Comparison of ENCODE assay signal across 16 mouse cellular contexts in the genomic region with DNA sequence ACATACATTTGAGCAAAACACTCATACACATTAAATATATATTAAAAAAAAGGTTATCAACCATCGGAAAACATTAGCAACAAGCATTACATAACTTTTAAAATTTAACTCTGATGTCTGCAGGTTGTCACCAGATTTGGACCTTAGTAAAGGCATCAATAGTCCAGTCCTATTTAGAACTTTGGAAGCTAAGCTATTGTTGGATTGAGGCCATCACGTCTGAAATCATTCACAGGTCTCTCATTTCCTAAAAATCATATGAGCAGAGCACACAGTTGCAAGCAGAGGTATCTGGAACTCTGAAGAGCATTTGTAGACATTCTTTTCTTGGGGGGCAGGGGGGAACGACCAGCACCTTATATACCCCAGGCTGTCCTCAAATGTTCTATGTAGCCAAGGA. TPM values are rescaled to one million over a fixed set of nuclear protein-coding genes. Genes with fewer than 3 reads are reported as not detected.
DNase-seq lines count a peak whose midpoint lies in the region; ATAC-seq and TF ChIP-seq lines count a peak whose summit lies in the region.
"Had no signal": no experiment of that assay in that cellular context is flagged by ENCODE, and none has a peak within 500 bp of the region (broad histone marks: within the 10 kb centered on the region; RNA-seq: fewer than 3 reads in every experiment).

No protein-coding gene starts in this region.

- 82% methylated on average over 3 of the region's 3 CpGs for WGBS in liver, embryonic 11.5 days
- WGBS in liver, postnatal 0 days (ENCODE audit: insufficient replicate concordance): 72% methylated on average over 3 of the region's 3 CpGs

- H3K79me2 ChIP-seq in MEL (ENCODE audit: control insufficient read depth, insufficient read depth, low read length, poor library complexity): 0 out of 2 replicates have a peak, but pooled peaks cover 1% of the 10 kb centered on the region

- no peaks in the 10 kb centered on the region for H3K27me3 ChIP-seq in MEL (ENCODE audit: control insufficient read depth in 1 of 2, insufficient read depth in 2 of 2, low read length in 2 of 2)
- no peaks in the 10 kb centered on the region for H3K27me3 ChIP-seq in liver, embryonic 11.5 days (replicated peaks; ENCODE audit: control insufficient read depth, insufficient read depth, low read length)
- H3K27me3 ChIP-seq in liver, postnatal 0 days (ENCODE audit: insufficient read depth, low read length): no peaks in the 10 kb centered on the region
- H3K27me3 ChIP-seq: forebrain, embryonic 13.5 days; heart, embryonic 12.5 days had no signal

- peaks cover 23 to 46% of the 10 kb centered on the region in 2 experiments for H3K4me1 ChIP-seq in MEL (ENCODE audit: control insufficient read depth in 1 of 2, insufficient read depth in 2 of 2, low read length in 2 of 2)
- peaks cover 33% of the 10 kb centered on the region for H3K4me1 ChIP-seq in liver, embryonic 11.5 days (replicated peaks; ENCODE audit: control insufficient read depth, insufficient read depth, low read length)
- H3K4me1 ChIP-seq in liver, postnatal 0 days (ENCODE audit: insufficient read depth): peaks cover 37% of the 10 kb centered on the region

- no peak overlapping the region for H3K4me3 ChIP-seq in MEL (ENCODE audit: control insufficient read depth in 1 of 2, insufficient read depth in 1 of 2, low read depth in 2 of 2, low read length in 2 of 2)
- no peak overlapping the region for H3K4me3 ChIP-seq in liver, embryonic 11.5 days (ENCODE audit: low read depth, low read length)
- no peak overlapping the region for H3K4me3 ChIP-seq in liver, postnatal 0 days (ENCODE audit: low read depth, low read length)
- H3K4me3 ChIP-seq: embryonic facial prominence, embryonic 10.5 days; forebrain, embryonic 13.5 days; heart, embryonic 12.5 days had no signal

- TF ChIP-seq RAD21 in MEL (IDR thresholded peaks at IDR 0.05; ENCODE audit: low read depth, low read length): no peak

- TF ChIP-seq EP300 in MEL (IDR thresholded peaks at IDR 0.05; ENCODE audit: low read depth in 1 of 2, low read length in 2 of 2): no peak
- no peak for TF ChIP-seq EP300 in liver, postnatal 0 days (IDR thresholded peaks at IDR 0.05; ENCODE audit: low read depth)

- peaks cover 0 to 40% of the 10 kb centered on the region in 2 experiments; a peak in 2 of 4 replicates for H3K36me3 ChIP-seq in MEL (ENCODE audit: control insufficient read depth in 1 of 2, insufficient read depth in 2 of 2, low read length in 2 of 2)
- H3K36me3 ChIP-seq in liver, embryonic 11.5 days (ENCODE audit: control insufficient read depth, insufficient read depth, low read length): no peaks in the 10 kb centered on the region
- peaks cover 3% of the 10 kb centered on the region; the same call in 1 of the 2 replicates for H3K36me3 ChIP-seq in liver, postnatal 0 days (replicated peaks; ENCODE audit: insufficient read depth, low read length)
- H3K36me3 ChIP-seq: heart, embryonic 12.5 days had no signal

- ATAC-seq in liver, embryonic 11.5 days (replicated peaks; ENCODE audit: low FRiP score): no peak
- peak; percentile 49; the same call in 1 of the 2 replicates for ATAC-seq in liver, postnatal 0 days
- ATAC-seq: forebrain, embryonic 13.5 days; forebrain, postnatal 0 days had no signal

- H3K9ac ChIP-seq in MEL (ENCODE audit: control insufficient read depth, low read depth, low read length, poor library complexity, severe bottlenecking): no peak overlapping the region
- no peak overlapping the region for H3K9ac ChIP-seq in liver, embryonic 11.5 days (ENCODE audit: low read depth, low read length)
- no peak overlapping the region for H3K9ac ChIP-seq in liver, postnatal 0 days (replicated peaks)
- H3K9ac ChIP-seq: forebrain, embryonic 13.5 days; forebrain, postnatal 0 days; heart, embryonic 12.5 days had no signal

- DNase-seq in kidney, adult 8-10 months: peak; percentile 59 to 83
- no peak for DNase-seq in kidney, postnatal 10 days
- DNase-seq in MEL (ENCODE audit: low read depth, low spot score): no peak
- no peak for DNase-seq in liver, embryonic 11.5 days (ENCODE audit: low spot score)
- no peak for DNase-seq in liver, postnatal 0 days
- no peak for DNase-seq in yolk sac, embryonic 10.5 days (ENCODE audit: low spot score)
- no peak for DNase-seq in neural tube, embryonic 10.5 days (ENCODE audit: extremely low spot score, low spot score)
- DNase-seq: adrenal gland, adult 2 months; adrenal gland, postnatal 25 days; cerebellum, adult 2 months; cerebellum, postnatal 10 days; forebrain, postnatal 0 days; gastrocnemius, postnatal 14 days had no signal

- H3K9me3 ChIP-seq in MEL (replicated peaks; ENCODE audit: insufficient read depth, low read length): no peaks in the 10 kb centered on the region
- no peaks in the 10 kb centered on the region for H3K9me3 ChIP-seq in liver, embryonic 11.5 days (ENCODE audit: control insufficient read depth, low read length)
- no peaks in the 10 kb centered on the region for H3K9me3 ChIP-seq in liver, postnatal 0 days (ENCODE audit: low read length)
- H3K9me3 ChIP-seq: embryonic facial prominence, embryonic 10.5 days; forebrain, embryonic 13.5 days; heart, embryonic 12.5 days had no signal

- no peak for TF ChIP-seq POLR2A in MEL (IDR thresholded peaks at IDR 0.05; ENCODE audit: control insufficient read depth in 1 of 2, insufficient read depth in 1 of 2, low read depth in 1 of 2, low read length in 2 of 2, poor library complexity in 1 of 2)

- H3K27ac ChIP-seq in MEL (ENCODE audit: control insufficient read depth, low read depth, low read length): peak overlapping the region; percentile 79
- peak overlapping the region; percentile 74 for H3K27ac ChIP-seq in liver, embryonic 11.5 days (ENCODE audit: low read depth, low read length)
- H3K27ac ChIP-seq in liver, postnatal 0 days (ENCODE audit: low read depth): peak overlapping the region; percentile 63
- H3K27ac ChIP-seq: embryonic facial prominence, embryonic 10.5 days; forebrain, embryonic 13.5 days had no signal

- TF ChIP-seq CTCF in MEL (IDR thresholded peaks at IDR 0.05 in 2 of 3, conservative IDR thresholded peaks at IDR 0.05 in 1 of 3; ENCODE audit: control insufficient read depth in 1 of 3, insufficient read depth in 1 of 3, low read depth in 2 of 3, low read length in 3 of 3, poor library complexity in 1 of 3, severe bottlenecking in 1 of 3): no peak
- no peak for TF ChIP-seq CTCF in liver, postnatal 0 days (IDR thresholded peaks at IDR 0.05; ENCODE audit: low read depth)

- no peak overlapping the region for H3K4me2 ChIP-seq in liver, embryonic 11.5 days
- H3K4me2 ChIP-seq in liver, postnatal 0 days (ENCODE audit: low read depth, low read length): no peak overlapping the region
- H3K4me2 ChIP-seq: forebrain, embryonic 13.5 days; heart, embryonic 12.5 days had no signal

TF ChIP-seq in MEL, 35 proteins besides CTCF, POLR2A, EP300 and RAD21:
- TF ChIP-seq ZKSCAN1 (IDR thresholded peaks at IDR 0.05; ENCODE audit: low read depth, low read length): no peak
- TF ChIP-seq POLR2AphosphoS2 (IDR thresholded peaks at IDR 0.05; ENCODE audit: low read length): no peak
- TF ChIP-seq JUND (IDR thresholded peaks at IDR 0.05; ENCODE audit: low read depth, low read length): no peak
- TF ChIP-seq CHD2 (IDR thresholded peaks at IDR 0.05; ENCODE audit: low read length): no peak

RNA-seq across cellular contexts. Expression of a gene that starts 28.5 kb away (rescaled TPM):
- total RNA-seq in MEL (2012; rRNA removed): 9.6 and 11.0 TPM in 2 replicates
- polyA plus RNA-seq in MEL (2012; ENCODE audit: insufficient read depth in 1 of 2, insufficient read length in 2 of 2, low read depth in 1 of 2, low replicate concordance in 2 of 2, missing spikeins in 1 of 2): 10 to 100 TPM; 10.4 to 65.8 TPM
- polyA plus RNA-seq in liver, embryonic 11.5 days (2014; fragmentation: Nextera tagmentation; extraction: Ambion mirVana): 7.5 and 9.7 TPM in 2 replicates
- 2.4 and 3.0 TPM in 2 replicates for polyA plus RNA-seq in liver, postnatal 0 days (2015; fragmentation: Nextera tagmentation; extraction: Ambion mirVana)

RNA-seq across cellular contexts. Expression of a gene that starts 52.0 kb away (rescaled TPM):
- total RNA-seq in MEL (2012; rRNA removed): 251 and 254 TPM in 2 replicates
- 100 to 1,000 TPM in 1 of 2 experiments, not detected in 1; 203 TPM for polyA plus RNA-seq in MEL (2012; ENCODE audit: insufficient read depth in 1 of 2, insufficient read length in 2 of 2, low read depth in 1 of 2, low replicate concordance in 2 of 2, missing spikeins in 1 of 2)
- 325 and 349 TPM in 2 replicates for polyA plus RNA-seq in liver, embryonic 11.5 days (2014; fragmentation: Nextera tagmentation; extraction: Ambion mirVana)
- 31.5 and 36.6 TPM in 2 replicates for polyA plus RNA-seq in liver, postnatal 0 days (2015; fragmentation: Nextera tagmentation; extraction: Ambion mirVana)

Comparison
In these comparisons a context has a peak if more than half of its experiments do, and no peak if none do; other contexts are left out.
1. DNase-seq: peak in kidney, adult 8-10 months (2 of 2); none in kidney, postnatal 10 days (single experiment), MEL (single experiment), liver, embryonic 11.5 days (single experiment), liver, postnatal 0 days (single experiment), yolk sac, embryonic 10.5 days (single experiment) and neural tube, embryonic 10.5 days (single experiment).
2. Peak in every context shown above with its lines, with median percentiles within 50 percentile points of each other: H3K27ac ChIP-seq.